Mouse (Mus musculus) bone marrow macrophage, adult 2 months (primary cell): ENCODE data around the gene Washc2. TPM values are rescaled to one million over a fixed set of nuclear protein-coding genes. Genes with fewer than 3 reads are reported as not detected.
"Not testable (repeated sequence)": the region's sequence is repeated elsewhere in the genome, so short reads cannot be mapped to it uniquely, and the experiment has no call there.

ENCODE experiments used
- H3K27ac ChIP-seq: 2 replicates; pipeline ENCODE4 v1.5.1; 2012; ENCODE audit warnings: low read depth, low read length; ENCODE audit not compliant: insufficient read depth
- H3K4me1 ChIP-seq: 2 replicates; pipeline ENCODE4 v1.6.1; 2012; ENCODE audit warnings: low read length; ENCODE audit not compliant: control insufficient read depth, insufficient read depth
- H3K4me3 ChIP-seq: 2 replicates; pipeline ENCODE4 v1.5.1; 2012; ENCODE audit warnings: mild to moderate bottlenecking, low read length, moderate library complexity; ENCODE audit not compliant: insufficient read depth
- CTCF ChIP-seq: IDR thresholded peaks from 2 replicates; pipeline ENCODE4 v1.5.1; 2012; ENCODE audit warnings: low read depth, mild to moderate bottlenecking, low read length, moderate library complexity
- POLR2A ChIP-seq: IDR thresholded peaks from 2 replicates; pipeline ENCODE4 v1.6.1; 2012; ENCODE audit warnings: mild to moderate bottlenecking, low read depth, low read length, borderline replicate concordance
- polyA plus RNA-seq: library from polyadenylated mRNA; stranded (reverse); fragments of >200 nt; gene quantifications from 2 replicates; pipeline ENCODE4 v1.2.4, GENCODE M21; 2012; ENCODE audit not compliant: missing spikeins, insufficient read depth, insufficient read length

Gene Washc2
- polyA plus RNA-seq, 1 experiment, result 90.9 TPM

DNA sequence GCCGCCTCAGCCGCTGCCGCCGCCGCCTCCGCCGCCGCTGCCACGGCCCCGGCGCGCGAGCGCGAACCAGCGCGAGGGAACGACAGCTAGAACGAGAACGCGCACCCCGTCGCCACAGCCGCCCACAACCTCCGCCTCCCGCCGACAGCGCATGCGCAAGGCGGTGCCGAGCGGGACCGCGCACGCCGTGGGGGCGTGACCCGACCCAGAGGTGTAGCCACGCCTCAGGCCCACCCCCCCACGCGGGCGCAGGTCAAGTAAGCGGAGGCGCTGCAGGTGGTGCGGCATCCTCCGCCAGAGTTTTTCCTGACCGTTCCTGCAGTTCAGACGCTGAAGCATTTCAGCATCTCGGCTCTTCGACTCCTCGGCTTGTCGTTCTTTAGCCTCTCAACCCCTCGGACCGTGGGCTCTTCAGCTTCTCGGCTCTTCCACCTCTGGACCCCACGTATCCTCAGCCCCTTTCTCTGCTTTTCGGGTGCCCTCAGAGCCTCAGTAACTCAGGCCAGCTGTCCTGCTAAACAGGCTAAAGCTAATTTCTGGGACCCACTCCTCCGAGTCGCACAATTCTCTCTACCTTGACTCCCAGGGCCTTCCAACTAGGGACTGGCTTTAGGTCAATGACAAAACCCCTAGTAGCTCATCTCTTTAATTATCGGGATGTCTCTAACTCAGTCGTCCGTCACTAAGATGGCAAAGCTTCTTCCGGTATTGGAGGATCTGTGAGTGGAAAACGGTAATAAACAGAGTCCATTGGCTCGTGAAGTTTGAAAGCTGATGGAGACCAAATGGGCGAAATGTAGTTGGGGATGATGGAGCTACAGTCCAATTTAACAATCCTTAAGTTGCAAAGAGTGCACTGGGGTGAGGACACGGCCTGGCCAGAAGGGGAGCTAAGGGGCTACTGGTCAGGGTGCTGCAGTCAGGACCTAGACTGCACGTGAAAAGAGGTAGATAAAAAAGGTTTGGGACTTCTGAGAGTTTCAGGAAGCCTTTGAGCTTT, 14.1 kb upstream of the Washc2 start, which contains the start of gene Tmcc1:
Gene Tmcc1, minus strand, starts transcription at position 93 of the 1,000 bp plus-strand sequence.
- Histone ChIP-seq H3K4me3 (peak within 1 kb of the TSS; percentile 71), H3K27ac (peak within 1 kb of the TSS; percentile 27; the same call in 1 of the 2 replicates), H3K4me1 (peaks cover 14% of the 10 kb centered on the region)
- no peak for TF ChIP-seq POLR2A
- TF ChIP-seq CTCF, result no peak

- TF ChIP-seq POLR2A (no peak), CTCF (no peak)
- Histone ChIP-seq H3K4me1 (peaks cover 10% of the 10 kb centered on the region), H3K27ac (no peak overlapping the region), H3K4me3 (no peak overlapping the region)
These were observed 12.0 kb upstream of the Washc2 start for GRCm38 (mm10) chr6:116195811-116196210.

DNA sequence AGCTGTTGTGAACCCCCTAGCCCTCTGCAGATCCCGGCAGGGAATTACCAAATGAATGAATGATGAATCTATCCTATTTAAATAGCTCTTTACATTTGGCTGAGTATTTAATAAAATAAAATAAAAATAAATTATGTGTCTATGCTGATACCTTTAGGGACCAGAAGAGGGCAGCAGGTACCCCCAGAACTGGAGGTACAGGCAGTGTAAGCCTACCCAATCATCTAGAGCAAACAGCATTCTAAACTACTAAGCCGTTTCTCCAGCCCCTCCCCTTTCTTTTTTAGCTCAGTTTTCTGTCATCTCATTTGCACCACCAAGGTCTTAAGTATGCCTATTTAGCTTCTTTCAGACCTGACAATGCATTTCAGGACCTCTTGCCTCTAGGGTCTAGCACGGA, 9.7 kb upstream of the Washc2 start:
- TF ChIP-seq CTCF, result no peak
- no peak for TF ChIP-seq POLR2A
- Histone ChIP-seq H3K27ac (no peak overlapping the region), H3K4me3 (no peak overlapping the region), H3K4me1 (peaks cover 10% of the 10 kb centered on the region)

- H3K4me1 ChIP-seq, result peaks cover 6% of the 10 kb centered on the region
- H3K27ac ChIP-seq, result no peak overlapping the region
- TF ChIP-seq POLR2A, result no peak
- no peak for TF ChIP-seq CTCF
- no peak overlapping the region for H3K4me3 ChIP-seq
These were observed 8.2 kb upstream of the Washc2 start for GRCm38 (mm10) chr6:116199682-116200081.

GRCm38 (mm10) chr6:116227767-116228166, 19.9 kb downstream of the Washc2 start:
- TF ChIP-seq CTCF (no peak), POLR2A (no peak)
- peak overlapping the region; percentile 27 for H3K4me3 ChIP-seq
- peaks cover 32% of the 10 kb centered on the region for H3K4me1 ChIP-seq
- H3K27ac ChIP-seq, result peak overlapping the region; percentile 88

DNA sequence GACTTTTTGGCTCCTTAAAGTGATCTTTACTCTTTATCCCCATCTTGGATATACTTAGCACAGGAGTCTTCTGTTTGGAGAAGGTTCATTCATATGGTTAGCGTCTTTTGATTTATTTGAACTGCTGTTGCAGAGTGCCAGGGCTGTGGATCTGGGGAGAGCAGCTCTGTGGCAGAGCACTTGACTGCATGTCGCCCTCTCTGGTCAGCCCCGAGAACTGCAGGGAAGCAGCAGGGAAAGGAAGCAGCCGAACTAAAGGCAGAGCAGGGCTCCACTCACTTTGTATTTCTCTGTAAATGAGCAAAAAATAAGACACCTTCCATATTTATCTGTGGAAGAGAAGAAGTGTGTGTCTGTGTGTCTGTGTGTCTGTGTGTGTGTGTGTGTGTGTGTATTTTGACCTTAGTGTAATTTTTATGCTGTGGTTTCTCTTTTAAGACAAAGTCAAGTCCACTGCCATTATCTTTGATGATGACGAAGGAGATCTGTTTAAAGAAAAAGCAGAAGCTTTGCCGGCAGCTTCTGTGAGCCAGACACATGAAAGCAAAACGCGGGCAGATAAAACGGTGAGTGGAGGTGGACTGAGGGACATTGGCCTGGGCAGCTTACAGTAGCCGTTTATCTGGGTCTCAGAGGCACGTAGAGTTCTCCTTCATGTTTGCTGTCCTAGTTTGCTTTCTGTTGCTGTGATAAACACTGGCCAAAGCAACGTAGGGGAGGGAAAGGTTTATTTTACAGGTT, 21.1 kb downstream of the Washc2 start:
- TF ChIP-seq POLR2A (no peak), CTCF (peak; percentile 62)
- no peak overlapping the region for H3K4me3 ChIP-seq
- peak overlapping the region; percentile 88 for H3K27ac ChIP-seq
- H3K4me1 ChIP-seq, result peaks cover 32% of the 10 kb centered on the region

DNA sequence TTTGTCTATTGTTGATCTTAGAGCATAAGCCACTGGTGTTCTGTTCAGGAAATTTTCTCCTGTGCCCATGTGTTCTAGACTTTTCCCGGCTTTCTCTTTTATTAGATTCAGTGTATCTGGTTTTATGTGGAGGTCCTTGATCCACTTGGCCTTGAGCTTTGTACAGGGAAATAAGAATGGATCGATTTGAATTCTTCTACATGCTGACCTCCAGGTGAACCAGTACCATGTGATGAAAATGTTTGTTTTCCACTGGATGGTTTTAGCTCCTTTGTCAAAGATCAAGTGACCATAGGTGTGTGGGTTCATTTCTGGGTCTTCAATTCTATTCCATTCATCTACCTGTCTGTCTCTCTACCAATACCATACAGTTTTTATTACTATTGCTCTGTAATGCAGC, 27.0 kb downstream of the Washc2 start:
- not testable (repeated sequence) for H3K4me3 ChIP-seq, H3K4me1 ChIP-seq, H3K27ac ChIP-seq

DNA sequence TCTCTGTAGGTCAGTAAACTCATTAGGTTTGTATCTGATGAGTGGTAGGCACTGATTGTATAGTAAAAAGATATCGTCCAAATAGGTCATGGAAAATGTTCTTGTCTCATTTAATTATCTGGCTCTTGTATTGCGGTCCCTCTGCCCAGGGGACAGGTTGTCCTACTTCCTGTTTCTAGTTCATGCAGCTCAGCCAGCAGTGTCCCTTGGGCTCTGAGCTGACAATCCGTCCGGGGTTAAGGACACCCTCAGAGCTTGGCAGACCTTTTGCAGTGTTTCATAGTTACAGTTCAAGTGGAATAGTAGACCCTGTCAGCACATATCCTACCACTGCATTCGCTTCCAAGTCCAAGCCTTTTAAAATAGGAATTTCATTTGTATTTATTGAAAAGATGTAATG, 27.5 kb downstream of the Washc2 start:
- Histone ChIP-seq H3K27ac (no peak overlapping the region), H3K4me1 (no peaks in the 10 kb centered on the region), H3K4me3 (no peak overlapping the region)
- no peak for TF ChIP-seq POLR2A
- no peak for TF ChIP-seq CTCF

GRCm38 (mm10) chr6:116238083-116238482, 30.2 kb downstream of the Washc2 start:
- no peak for TF ChIP-seq CTCF
- no peak for TF ChIP-seq POLR2A
- no peaks in the 10 kb centered on the region for H3K4me1 ChIP-seq
- H3K27ac ChIP-seq, result no peak overlapping the region
- H3K4me3 ChIP-seq, result no peak overlapping the region

DNA sequence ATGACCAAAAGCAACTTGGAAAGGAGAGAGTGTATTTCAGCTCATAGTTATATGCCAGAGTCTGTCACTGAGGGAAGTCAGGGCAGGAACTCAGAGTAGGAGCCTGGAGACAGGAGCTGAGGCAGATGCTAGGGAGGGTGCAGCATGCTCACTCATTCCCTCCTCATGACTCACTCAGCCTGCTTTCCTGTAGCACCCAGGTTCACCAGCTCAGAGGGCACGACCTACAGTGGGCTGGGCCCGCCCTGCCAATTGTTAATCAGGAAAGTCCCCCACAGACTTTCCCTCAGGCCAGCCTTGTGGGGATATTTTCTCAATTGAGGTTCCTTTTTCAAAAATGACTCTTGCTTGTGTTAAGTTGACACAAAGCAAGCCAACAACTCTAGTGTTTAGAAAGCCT, 32.5 kb downstream of the Washc2 start:
- Histone ChIP-seq H3K4me3 (no peak overlapping the region), H3K4me1 (no peaks in the 10 kb centered on the region), H3K27ac (no peak overlapping the region)
- no peak for TF ChIP-seq CTCF
- TF ChIP-seq POLR2A, result no peak

GRCm38 (mm10) chr6:116259649-116260048, 51.8 kb downstream of the Washc2 start:
- Histone ChIP-seq H3K4me3 (no peak overlapping the region), H3K4me1 (no peaks in the 10 kb centered on the region), H3K27ac (no peak overlapping the region)
- TF ChIP-seq POLR2A (no peak), CTCF (no peak)
